12 mouse cellular contexts compared by ENCODE assay signal in genomic region chr1:132372354-132372753, GRCm38 (mm10). TPM values are rescaled to one million over a fixed set of nuclear protein-coding genes. Genes with fewer than 3 reads are reported as not detected.
DNase-seq lines count a peak whose midpoint lies in the region; ATAC-seq lines count a peak whose summit lies in the region.
"Had no signal": no experiment of that assay in that cellular context is flagged by ENCODE, and none has a peak within 500 bp of the region (broad histone marks: within the 10 kb centered on the region; RNA-seq: fewer than 3 reads in every experiment).

No protein-coding gene starts in this region.

- ATAC-seq in erythroblast, adult 5-6 weeks (replicated peaks; ENCODE audit: low FRiP score, poor library complexity, severe bottlenecking) = no peak
- ATAC-seq in kidney, embryonic 15.5 days (replicated peaks; ENCODE audit: low FRiP score) = no peak
- no peak for ATAC-seq in forebrain, embryonic 15.5 days (replicated peaks)
- peak; percentile 57 for ATAC-seq in midbrain, embryonic 13.5 days
- ATAC-seq: intestine, postnatal 0 days had no signal

- WGBS in kidney, embryonic 15.5 days = 81% methylated on average over 5 of the region's 5 CpGs
- WGBS in forebrain, embryonic 15.5 days = 66% methylated on average over 5 of the region's 5 CpGs
- WGBS in midbrain, embryonic 13.5 days = 43% methylated on average over 5 of the region's 5 CpGs

- peak overlapping the region; percentile 59; the same call in 1 of the 2 replicates for H3K27ac ChIP-seq in kidney, embryonic 15.5 days
- peak overlapping the region; percentile 29; the same call in 1 of the 2 replicates for H3K27ac ChIP-seq in forebrain, embryonic 15.5 days (replicated peaks)
- H3K27ac ChIP-seq in midbrain, embryonic 13.5 days = peak overlapping the region; percentile 89

- peak overlapping the region; percentile 60 for H3K4me3 ChIP-seq in erythroblast, embryonic 14.5 days (replicated peaks)
- H3K4me3 ChIP-seq in kidney, embryonic 15.5 days (replicated peaks) = no peak overlapping the region
- no peak overlapping the region for H3K4me3 ChIP-seq in forebrain, embryonic 15.5 days
- H3K4me3 ChIP-seq in midbrain, embryonic 13.5 days (replicated peaks) = no peak overlapping the region

- H3K9me3 ChIP-seq in erythroblast, embryonic 14.5 days (ENCODE audit: control insufficient read depth, low read length) = no peaks in the 10 kb centered on the region
- no peaks in the 10 kb centered on the region for H3K9me3 ChIP-seq in kidney, embryonic 15.5 days (replicated peaks)
- no peaks in the 10 kb centered on the region for H3K9me3 ChIP-seq in forebrain, embryonic 15.5 days
- H3K9me3 ChIP-seq in midbrain, embryonic 13.5 days = no peaks in the 10 kb centered on the region
- H3K9me3 ChIP-seq: G1E had no signal

- peaks cover 94% of the 10 kb centered on the region for H3K4me1 ChIP-seq in erythroblast, embryonic 14.5 days (ENCODE audit: control insufficient read depth)
- peaks cover 66% of the 10 kb centered on the region for H3K4me1 ChIP-seq in kidney, embryonic 15.5 days
- H3K4me1 ChIP-seq in forebrain, embryonic 15.5 days = peaks cover 73% of the 10 kb centered on the region
- peaks cover 72% of the 10 kb centered on the region for H3K4me1 ChIP-seq in midbrain, embryonic 13.5 days (replicated peaks)

- H3K9ac ChIP-seq in kidney, embryonic 15.5 days = 0 out of 2 replicates have a peak overlapping the region, but pooled peaks have one; percentile 9
- H3K9ac ChIP-seq in forebrain, embryonic 15.5 days (replicated peaks) = no peak overlapping the region
- H3K9ac ChIP-seq in midbrain, embryonic 13.5 days (replicated peaks) = peak overlapping the region; percentile 34

- peaks cover 97% of the 10 kb centered on the region for H3K36me3 ChIP-seq in erythroblast, embryonic 14.5 days (ENCODE audit: control insufficient read depth)
- H3K36me3 ChIP-seq in kidney, embryonic 15.5 days = 0 out of 2 replicates have a peak, but pooled peaks cover 5% of the 10 kb centered on the region
- H3K36me3 ChIP-seq in forebrain, embryonic 15.5 days = 0 out of 2 replicates have a peak, but pooled peaks cover 2% of the 10 kb centered on the region
- H3K36me3 ChIP-seq in midbrain, embryonic 13.5 days = peaks cover 14% of the 10 kb centered on the region

- DNase-seq in kidney, postnatal 14 days = no peak
- DNase-seq in frontal cortex, postnatal 10 days (ENCODE audit: low spot score in 2 of 2) = no peak
- DNase-seq in urinary bladder, adult 18-20 months (ENCODE audit: low spot score in 2 of 2) = no peak
- DNase-seq: layer of hippocampus, postnatal 36 days; thymus, postnatal 14 days had no signal

- H3K27me3 ChIP-seq in erythroblast, embryonic 14.5 days (ENCODE audit: control insufficient read depth) = no peaks in the 10 kb centered on the region
- H3K27me3 ChIP-seq in kidney, embryonic 15.5 days = no peaks in the 10 kb centered on the region
- H3K27me3 ChIP-seq in forebrain, embryonic 15.5 days = no peaks in the 10 kb centered on the region
- H3K27me3 ChIP-seq in midbrain, embryonic 13.5 days = no peaks in the 10 kb centered on the region

- no peak overlapping the region for H3K4me2 ChIP-seq in kidney, embryonic 15.5 days
- H3K4me2 ChIP-seq in forebrain, embryonic 15.5 days (replicated peaks) = no peak overlapping the region
- H3K4me2 ChIP-seq in midbrain, embryonic 13.5 days (replicated peaks) = peak overlapping the region; percentile 23

RNA-seq across cellular contexts. Expression of gene Tmcc2, which starts 18.7 kb away (rescaled TPM):
- 409 and 495 TPM in 2 replicates for polyA plus RNA-seq in erythroblast, embryonic 14.5 days (2012)
- total RNA-seq in erythroblast, adult 5-6 weeks (2015; ENCODE audit: low replicate concordance) = 2,859 and 3,164 TPM in 2 replicates
- total RNA-seq in erythroblast, adult 5-6 weeks (2017; ENCODE audit: low replicate concordance) = 5,593 and 6,096 TPM in 2 replicates
- 11.9 and 15.5 TPM in 2 replicates for polyA plus RNA-seq in kidney, embryonic 15.5 days (2015; fragmentation: Nextera tagmentation; extraction: Ambion mirVana)
- polyA plus RNA-seq in forebrain, embryonic 15.5 days (2015; fragmentation: Nextera tagmentation; extraction: Ambion mirVana) = 33.1 and 33.3 TPM in 2 replicates
- 21.0 and 26.1 TPM in 2 replicates for polyA plus RNA-seq in midbrain, embryonic 13.5 days (2015; fragmentation: Nextera tagmentation; extraction: Ambion mirVana)

RNA-seq across cellular contexts. Expression of gene Dstyk, which starts 45.0 kb away (rescaled TPM):
- polyA plus RNA-seq in erythroblast, embryonic 14.5 days (2012) = 0.07 and 0.09 TPM in 2 replicates
- 36.8 and 37.3 TPM in 2 replicates for total RNA-seq in erythroblast, adult 5-6 weeks (2015; ENCODE audit: low replicate concordance)
- total RNA-seq in erythroblast, adult 5-6 weeks (2017; ENCODE audit: low replicate concordance) = 46.4 and 59.1 TPM in 2 replicates
- polyA plus RNA-seq in kidney, embryonic 15.5 days (2015; fragmentation: Nextera tagmentation; extraction: Ambion mirVana) = 15.2 and 15.5 TPM in 2 replicates
- polyA plus RNA-seq in forebrain, embryonic 15.5 days (2015; fragmentation: Nextera tagmentation; extraction: Ambion mirVana) = 11.3 and 13.2 TPM in 2 replicates
- 10.9 and 12.9 TPM in 2 replicates for polyA plus RNA-seq in midbrain, embryonic 13.5 days (2015; fragmentation: Nextera tagmentation; extraction: Ambion mirVana)

RNA-seq across cellular contexts. Expression of gene Nuak2, which starts 56.4 kb away (rescaled TPM):
- polyA plus RNA-seq in erythroblast, embryonic 14.5 days (2012) = 0.02 TPM in 1 of 2 replicates, not detected in the other
- 4.4 and 7.7 TPM in 2 replicates for total RNA-seq in erythroblast, adult 5-6 weeks (2015; ENCODE audit: low replicate concordance)
- total RNA-seq in erythroblast, adult 5-6 weeks (2017; ENCODE audit: low replicate concordance) = 1.8 and 3.7 TPM in 2 replicates
- polyA plus RNA-seq in kidney, embryonic 15.5 days (2015; fragmentation: Nextera tagmentation; extraction: Ambion mirVana) = 3.6 and 3.8 TPM in 2 replicates
- polyA plus RNA-seq in forebrain, embryonic 15.5 days (2015; fragmentation: Nextera tagmentation; extraction: Ambion mirVana) = 15.9 and 16.5 TPM in 2 replicates
- 53.5 and 56.3 TPM in 2 replicates for polyA plus RNA-seq in midbrain, embryonic 13.5 days (2015; fragmentation: Nextera tagmentation; extraction: Ambion mirVana)
- polyA plus RNA-seq: G1E had no signal

Comparison
In these comparisons a context has a peak if more than half of its experiments do, and no peak if none do; other contexts are left out.
1. H3K27ac ChIP-seq: peak in every context shown above with its lines; median percentile 89 in midbrain, embryonic 13.5 days; 59 in kidney, embryonic 15.5 days; 29 in forebrain, embryonic 15.5 days.
2. RNA of gene Tmcc2, which starts 18.7 kb away (polyA plus RNA-seq): 409 to 495 TPM in erythroblast, embryonic 14.5 days; 33.1 to 33.3 TPM in forebrain, embryonic 15.5 days, 21.0 to 26.1 TPM in midbrain, embryonic 13.5 days and 11.9 to 15.5 TPM in kidney, embryonic 15.5 days; every median in the first group is over 10 times any median in the second.
3. RNA of gene Dstyk, which starts 45.0 kb away (polyA plus RNA-seq): 15.2 to 15.5 TPM in kidney, embryonic 15.5 days, 10.9 to 12.9 TPM in midbrain, embryonic 13.5 days and 11.3 to 13.2 TPM in forebrain, embryonic 15.5 days; 0.07 to 0.09 TPM in erythroblast, embryonic 14.5 days; every median in the first group is over 10 times any median in the second.